Mouse (Mus musculus) limb, embryonic 12.5 days (tissue): ENCODE data around the gene Nkd1. TPM values are rescaled to one million over a fixed set of nuclear protein-coding genes. Genes with fewer than 3 reads are reported as not detected.

ENCODE experiments used
- ATAC-seq: fragments of 200-750 bp; cut with Nextera tagmentation; 2 replicates; pipeline ENCODE4 v1.8.0; 2017; ENCODE audit warnings: low read depth, moderate TSS enrichment; ENCODE audit not compliant: insufficient number of reproducible peaks, insufficient read depth, low FRiP score, low TSS enrichment
- H3K27ac ChIP-seq: fragments of 300-500 bp; sonication (generic); 2 replicates; pipeline ENCODE4 v1.5.1; 2016; ENCODE audit warnings: mild to moderate bottlenecking, moderate library complexity
- H3K27me3 ChIP-seq: fragments of 300-500 bp; sonication (generic); 2 replicates; pipeline ENCODE4 v1.6.1; 2016; ENCODE audit warnings: mild to moderate bottlenecking, moderate library complexity
- H3K36me3 ChIP-seq: fragments of 300-500 bp; sonication (generic); 2 replicates; pipeline ENCODE4 v1.6.1; 2016; ENCODE audit warnings: mild to moderate bottlenecking, moderate library complexity
- H3K4me1 ChIP-seq: fragments of 300-500 bp; sonication (generic); replicated peaks from 2 replicates; pipeline ENCODE4 v1.6.1; 2016
- H3K4me2 ChIP-seq: fragments of 300-500 bp; sonication (generic); 2 replicates; pipeline ENCODE4 v1.6.1; 2016; ENCODE audit warnings: mild to moderate bottlenecking, moderate library complexity
- H3K4me3 ChIP-seq: fragments of 300-500 bp; sonication (generic); replicated peaks from 2 replicates; pipeline ENCODE4 v1.5.1; 2016; ENCODE audit warnings: mild to moderate bottlenecking
- H3K9ac ChIP-seq: fragments of 300-500 bp; sonication (generic); replicated peaks from 2 replicates; pipeline ENCODE4 v1.6.1; 2016; ENCODE audit warnings: mild to moderate bottlenecking, moderate library complexity
- H3K9me3 ChIP-seq: fragments of 300-500 bp; sonication (generic); 2 replicates; pipeline ENCODE4 v1.6.1; 2016; ENCODE audit warnings: mild to moderate bottlenecking, moderate library complexity
- WGBS: fragments of 180-500 bp; shearing (Covaris S2); methylation state at CpG from one replicate; pipeline ENCODE4 v1.1.7; 2016; 5-methylcytosine and 5-hydroxymethylcytosine counted together
- polyA plus RNA-seq: library from polyadenylated mRNA; unstranded; fragments of >200 nt; fragmentation: Nextera tagmentation; extraction: Ambion mirVana; gene quantifications from 2 replicates; pipeline ENCODE4 v1.2.1, GENCODE M21; 2016

Nkd1 gene
- polyA plus RNA-seq, 1 experiment from 2014 or later, result 64.0 TPM

GRCm38 (mm10) chr8:88521541-88522414 lies 624 bp downstream of the Nkd1 start:
- H3K4me3 ChIP-seq, result peak overlapping the region; percentile 87
- ATAC-seq, result peak; percentile 6; the same call in 1 of the 2 replicates
- peak overlapping the region; percentile 85 for H3K27ac ChIP-seq
- no peaks in the 10 kb centered on the region for H3K9me3 ChIP-seq
- 0 out of 2 replicates have a peak, but pooled peaks cover 2% of the 10 kb centered on the region for H3K36me3 ChIP-seq
- H3K9ac ChIP-seq, result peak overlapping the region; percentile 85
- under 1% methylated on average over 49 of the region's 65 CpGs for WGBS
- H3K27me3 ChIP-seq, result peaks cover 17% of the 10 kb centered on the region
- H3K4me2 ChIP-seq, result peak overlapping the region; percentile 89
- H3K4me1 ChIP-seq, result peaks cover 65% of the 10 kb centered on the region

- H3K36me3 ChIP-seq, result peaks cover 8% of the 10 kb centered on the region
- H3K9me3 ChIP-seq, result no peaks in the 10 kb centered on the region
- no peak for ATAC-seq
- peaks cover 71% of the 10 kb centered on the region for H3K4me1 ChIP-seq
- peak overlapping the region; percentile 89 for H3K4me2 ChIP-seq
- no peak overlapping the region for H3K27ac ChIP-seq
- H3K27me3 ChIP-seq, result peaks cover 10% of the 10 kb centered on the region
- 16% methylated on average over 5 of the region's 5 CpGs for WGBS
- H3K4me3 ChIP-seq, result peak overlapping the region; percentile 87
- peak overlapping the region; percentile 85 for H3K9ac ChIP-seq
Measured at GRCm38 (mm10) chr8:88522433-88523030, 1.4 kb downstream of the Nkd1 start.

- no peaks in the 10 kb centered on the region for H3K9me3 ChIP-seq
- H3K4me1 ChIP-seq, result peaks cover 71% of the 10 kb centered on the region
- peak overlapping the region; percentile 87 for H3K4me3 ChIP-seq
- H3K27ac ChIP-seq, result peak overlapping the region; percentile 72
- H3K9ac ChIP-seq, result peak overlapping the region; percentile 85; the same call in 1 of the 2 replicates
- 19% methylated on average over 4 of the region's 4 CpGs for WGBS
- H3K4me2 ChIP-seq, result peak overlapping the region; percentile 89
- H3K36me3 ChIP-seq, result peaks cover 18% of the 10 kb centered on the region
- 0 out of 2 replicates have a peak, but pooled peaks cover 3% of the 10 kb centered on the region for H3K27me3 ChIP-seq
- ATAC-seq, result no peak
Measured at GRCm38 (mm10) chr8:88523621-88524020, 2.5 kb downstream of the Nkd1 start.

GRCm38 (mm10) chr8:88524132-88524531 lies 3.0 kb downstream of the Nkd1 start:
- H3K27ac ChIP-seq, result peak overlapping the region; percentile 72
- ATAC-seq, result no peak

GRCm38 (mm10) chr8:88524851-88525250 lies 3.7 kb downstream of the Nkd1 start:
- H3K27ac ChIP-seq, result 0 out of 2 replicates have a peak overlapping the region, but pooled peaks have one; percentile 59
- H3K4me2 ChIP-seq, result peak overlapping the region; percentile 89
- peak overlapping the region; percentile 87; the same call in 1 of the 2 replicates for H3K4me3 ChIP-seq
- no peaks in the 10 kb centered on the region for H3K9me3 ChIP-seq
- WGBS, result 70% methylated on average over 7 of the region's 7 CpGs
- no peak overlapping the region for H3K9ac ChIP-seq
- H3K36me3 ChIP-seq, result peaks cover 30% of the 10 kb centered on the region
- peaks cover 64% of the 10 kb centered on the region for H3K4me1 ChIP-seq
- ATAC-seq, result no peak
- H3K27me3 ChIP-seq, result no peaks in the 10 kb centered on the region

More at GRCm38 (mm10) chr8:88524132-88524531, 3.0 kb downstream of the Nkd1 start:
- no peaks in the 10 kb centered on the region for H3K9me3 ChIP-seq
- H3K4me3 ChIP-seq, result peak overlapping the region; percentile 87
- H3K27me3 ChIP-seq, result no peaks in the 10 kb centered on the region
- peaks cover 66% of the 10 kb centered on the region for H3K4me1 ChIP-seq
- 5% methylated on average over 4 of the region's 4 CpGs for WGBS
- H3K36me3 ChIP-seq, result peaks cover 23% of the 10 kb centered on the region
- no peak overlapping the region for H3K9ac ChIP-seq
- peak overlapping the region; percentile 89 for H3K4me2 ChIP-seq

- H3K36me3 ChIP-seq, result peaks cover 34% of the 10 kb centered on the region
- H3K4me3 ChIP-seq, result no peak overlapping the region
- H3K9ac ChIP-seq, result no peak overlapping the region
- H3K27ac ChIP-seq, result peak overlapping the region; percentile 68; the same call in 1 of the 2 replicates
- H3K27me3 ChIP-seq, result no peaks in the 10 kb centered on the region
- no peaks in the 10 kb centered on the region for H3K9me3 ChIP-seq
- 17% methylated on average over 5 of the region's 5 CpGs for WGBS
- peak overlapping the region; percentile 89; the same call in 1 of the 2 replicates for H3K4me2 ChIP-seq
- no peak for ATAC-seq
- peaks cover 67% of the 10 kb centered on the region for H3K4me1 ChIP-seq
Measured at GRCm38 (mm10) chr8:88526296-88526695, 5.1 kb downstream of the Nkd1 start.

GRCm38 (mm10) chr8:88528186-88528585 lies 7.0 kb downstream of the Nkd1 start:
- Histone ChIP-seq H3K27ac (no peak overlapping the region), H3K4me3 (no peak overlapping the region), H3K27me3 (no peaks in the 10 kb centered on the region), H3K36me3 (peaks cover 43% of the 10 kb centered on the region), H3K4me1 (peaks cover 57% of the 10 kb centered on the region), H3K9ac (no peak overlapping the region), H3K4me2 (no peak overlapping the region), H3K9me3 (no peaks in the 10 kb centered on the region)
- WGBS, result 84% methylated on average over 9 of the region's 9 CpGs
- ATAC-seq, result no peak

- H3K27me3 ChIP-seq, result no peaks in the 10 kb centered on the region
- 85% methylated on average over 4 of the region's 4 CpGs for WGBS
- peaks cover 41% of the 10 kb centered on the region for H3K4me1 ChIP-seq
- no peak overlapping the region for H3K9ac ChIP-seq
- no peak for ATAC-seq
- peaks cover 47% of the 10 kb centered on the region for H3K36me3 ChIP-seq
- no peak overlapping the region for H3K4me3 ChIP-seq
- H3K9me3 ChIP-seq, result no peaks in the 10 kb centered on the region
- H3K27ac ChIP-seq, result no peak overlapping the region
- H3K4me2 ChIP-seq, result no peak overlapping the region
Measured at GRCm38 (mm10) chr8:88529798-88530197, 8.6 kb downstream of the Nkd1 start.

GRCm38 (mm10) chr8:88537081-88537480 lies 15.9 kb downstream of the Nkd1 start:
- 28% methylated on average over 2 of the region's 2 CpGs for WGBS
- H3K4me2 ChIP-seq, result no peak overlapping the region
- no peaks in the 10 kb centered on the region for H3K9me3 ChIP-seq
- peaks cover 17% of the 10 kb centered on the region for H3K36me3 ChIP-seq
- H3K27me3 ChIP-seq, result no peaks in the 10 kb centered on the region
- peak overlapping the region; percentile 24; the same call in 1 of the 2 replicates for H3K27ac ChIP-seq
- H3K4me3 ChIP-seq, result no peak overlapping the region
- H3K4me1 ChIP-seq, result peaks cover 17% of the 10 kb centered on the region
- no peak for ATAC-seq
- no peak overlapping the region for H3K9ac ChIP-seq

GRCm38 (mm10) chr8:88537998-88538975 lies 17.1 kb downstream of the Nkd1 start:
- WGBS, result 60% methylated on average over 19 of the region's 19 CpGs
- Histone ChIP-seq H3K27ac (no peak overlapping the region), H3K4me2 (peak overlapping the region; percentile 6; the same call in 1 of the 2 replicates), H3K4me3 (no peak overlapping the region), H3K36me3 (peaks cover 21% of the 10 kb centered on the region; the same call in 1 of the 2 replicates), H3K27me3 (no peaks in the 10 kb centered on the region), H3K9me3 (no peaks in the 10 kb centered on the region), H3K4me1 (peaks cover 21% of the 10 kb centered on the region), H3K9ac (no peak overlapping the region)
- ATAC-seq, result no peak
